Mouse (Mus musculus): ENCODE results near the gene Slc22a15. TPM values are rescaled to one million over a fixed set of nuclear protein-coding genes. Genes with fewer than 3 reads are reported as not detected.
A peak's percentile ranks its signal among the peaks of the same experiment; 100 is the strongest.

Slc22a15 gene
- polyA plus RNA-seq, 1 experiment from 2014 or later: 7.2 TPM

GRCm38 (mm10) chr3:101940418-101940817 is 16.2 kb upstream of the Slc22a15 start:
- H3K9ac ChIP-seq: no peak overlapping the region
- no peaks in the 10 kb centered on the region for H3K27me3 ChIP-seq
- H3K9me3 ChIP-seq (replicated peaks): no peaks in the 10 kb centered on the region
- H3K4me2 ChIP-seq (replicated peaks): no peak overlapping the region
- H3K4me1 ChIP-seq: no peaks in the 10 kb centered on the region
- H3K4me3 ChIP-seq (replicated peaks): no peak overlapping the region
- H3K27ac ChIP-seq (replicated peaks): no peak overlapping the region
- ATAC-seq (ENCODE audit: insufficient number of reproducible peaks, low FRiP score, low TSS enrichment, low read depth): no peak
- WGBS: 71% methylated on average over 4 of the region's 4 CpGs
- H3K36me3 ChIP-seq: no peaks in the 10 kb centered on the region

- no peak for ATAC-seq (ENCODE audit: insufficient number of reproducible peaks, low FRiP score, low TSS enrichment, low read depth)
- Histone ChIP-seq H3K27me3 (no peaks in the 10 kb centered on the region), H3K4me3 (replicated peaks) (no peak overlapping the region), H3K27ac (replicated peaks) (no peak overlapping the region), H3K9me3 (replicated peaks) (no peaks in the 10 kb centered on the region), H3K9ac (no peak overlapping the region), H3K36me3 (no peaks in the 10 kb centered on the region), H3K4me2 (replicated peaks) (no peak overlapping the region), H3K4me1 (no peaks in the 10 kb centered on the region)
- 79% methylated on average over 3 of the region's 3 CpGs for WGBS
These were observed 15.6 kb upstream of the Slc22a15 start for GRCm38 (mm10) chr3:101939865-101940264.

GRCm38 (mm10) chr3:101939152-101939551 is 14.9 kb upstream of the Slc22a15 start:
- H3K27me3 ChIP-seq: no peaks in the 10 kb centered on the region
- H3K9ac ChIP-seq: no peak overlapping the region
- WGBS: 55% methylated on average over 7 of the region's 7 CpGs
- no peaks in the 10 kb centered on the region for H3K4me1 ChIP-seq
- H3K4me2 ChIP-seq (replicated peaks): no peak overlapping the region
- no peak overlapping the region for H3K4me3 ChIP-seq (replicated peaks)
- H3K36me3 ChIP-seq: no peaks in the 10 kb centered on the region
- H3K27ac ChIP-seq (replicated peaks): no peak overlapping the region
- H3K9me3 ChIP-seq (replicated peaks): no peaks in the 10 kb centered on the region
- ATAC-seq (ENCODE audit: insufficient number of reproducible peaks, low FRiP score, low TSS enrichment, low read depth): peak; percentile 47; the same call in 1 of the 2 replicates

GRCm38 (mm10) chr3:101936369-101936768 is 12.1 kb upstream of the Slc22a15 start:
- H3K9ac ChIP-seq: no peak overlapping the region
- ATAC-seq (ENCODE audit: insufficient number of reproducible peaks, low FRiP score, low TSS enrichment, low read depth): no peak
- H3K4me2 ChIP-seq (replicated peaks): no peak overlapping the region
- no peaks in the 10 kb centered on the region for H3K4me1 ChIP-seq
- no peak overlapping the region for H3K4me3 ChIP-seq (replicated peaks)
- H3K36me3 ChIP-seq: no peaks in the 10 kb centered on the region
- no peaks in the 10 kb centered on the region for H3K9me3 ChIP-seq (replicated peaks)
- 84% methylated on average over 3 of the region's 3 CpGs for WGBS
- no peaks in the 10 kb centered on the region for H3K27me3 ChIP-seq
- H3K27ac ChIP-seq (replicated peaks): no peak overlapping the region

- H3K4me2 ChIP-seq (replicated peaks): no peak overlapping the region
- no peak overlapping the region for H3K4me3 ChIP-seq (replicated peaks)
- H3K9ac ChIP-seq: no peak overlapping the region
- 95% methylated on average over 2 of the region's 2 CpGs for WGBS
- no peak for ATAC-seq (ENCODE audit: insufficient number of reproducible peaks, low FRiP score, low TSS enrichment, low read depth)
- no peaks in the 10 kb centered on the region for H3K27me3 ChIP-seq
- H3K9me3 ChIP-seq (replicated peaks): no peaks in the 10 kb centered on the region
- no peak overlapping the region for H3K27ac ChIP-seq (replicated peaks)
- no peaks in the 10 kb centered on the region for H3K4me1 ChIP-seq
- no peaks in the 10 kb centered on the region for H3K36me3 ChIP-seq
These were observed 9.6 kb upstream of the Slc22a15 start for GRCm38 (mm10) chr3:101933820-101934219.

GRCm38 (mm10) chr3:101929105-101929876 is 5.0 kb upstream of the Slc22a15 start:
- WGBS: 37% methylated on average over 4 of the region's 4 CpGs
- Histone ChIP-seq H3K9me3 (replicated peaks) (no peaks in the 10 kb centered on the region), H3K4me1 (peaks cover 6% of the 10 kb centered on the region; the same call in 1 of the 2 replicates), H3K27me3 (no peaks in the 10 kb centered on the region), H3K4me2 (replicated peaks) (no peak overlapping the region), H3K27ac (replicated peaks) (no peak overlapping the region), H3K36me3 (no peaks in the 10 kb centered on the region), H3K4me3 (replicated peaks) (no peak overlapping the region), H3K9ac (no peak overlapping the region)
- 0 out of 2 replicates have a peak, but pooled peaks have one; percentile 31 for ATAC-seq (ENCODE audit: insufficient number of reproducible peaks, low FRiP score, low TSS enrichment, low read depth)

GRCm38 (mm10) chr3:101926636-101927035 is 2.4 kb upstream of the Slc22a15 start:
- H3K36me3 ChIP-seq: no peaks in the 10 kb centered on the region
- H3K4me1 ChIP-seq: peaks cover 17% of the 10 kb centered on the region
- H3K4me2 ChIP-seq (replicated peaks): no peak overlapping the region
- no peaks in the 10 kb centered on the region for H3K9me3 ChIP-seq (replicated peaks)
- ATAC-seq (ENCODE audit: insufficient number of reproducible peaks, low FRiP score, low TSS enrichment, low read depth): no peak
- no peak overlapping the region for H3K9ac ChIP-seq
- H3K27ac ChIP-seq (replicated peaks): no peak overlapping the region
- H3K4me3 ChIP-seq (replicated peaks): no peak overlapping the region
- no peaks in the 10 kb centered on the region for H3K27me3 ChIP-seq

- Histone ChIP-seq H3K36me3 (no peaks in the 10 kb centered on the region), H3K27ac (replicated peaks) (no peak overlapping the region), H3K9me3 (replicated peaks) (no peaks in the 10 kb centered on the region), H3K9ac (no peak overlapping the region), H3K27me3 (no peaks in the 10 kb centered on the region), H3K4me1 (peaks cover 17% of the 10 kb centered on the region), H3K4me2 (replicated peaks) (no peak overlapping the region), H3K4me3 (replicated peaks) (no peak overlapping the region)
- 68% methylated on average over 1 of the region's 1 CpGs for WGBS
- ATAC-seq (ENCODE audit: insufficient number of reproducible peaks, low FRiP score, low TSS enrichment, low read depth): no peak
These were observed 1.4 kb upstream of the Slc22a15 start for GRCm38 (mm10) chr3:101925663-101926062.

- no peak for ATAC-seq (ENCODE audit: insufficient number of reproducible peaks, low FRiP score, low TSS enrichment, low read depth)
- Histone ChIP-seq H3K4me1 (peaks cover 17% of the 10 kb centered on the region), H3K27ac (replicated peaks) (no peak overlapping the region), H3K27me3 (no peaks in the 10 kb centered on the region), H3K9me3 (replicated peaks) (no peaks in the 10 kb centered on the region), H3K36me3 (no peaks in the 10 kb centered on the region), H3K4me3 (replicated peaks) (no peak overlapping the region), H3K9ac (no peak overlapping the region), H3K4me2 (replicated peaks) (no peak overlapping the region)
- WGBS: 85% methylated on average over 7 of the region's 7 CpGs
These were observed 1.9 kb downstream of the Slc22a15 start for GRCm38 (mm10) chr3:101922366-101922765.

GRCm38 (mm10) chr3:101918526-101918925 is 5.7 kb downstream of the Slc22a15 start:
- peaks cover 8% of the 10 kb centered on the region for H3K4me1 ChIP-seq
- no peak overlapping the region for H3K4me2 ChIP-seq (replicated peaks)
- H3K27ac ChIP-seq (replicated peaks): no peak overlapping the region
- H3K9me3 ChIP-seq (replicated peaks): no peaks in the 10 kb centered on the region
- H3K9ac ChIP-seq: no peak overlapping the region
- 91% methylated on average over 3 of the region's 3 CpGs for WGBS
- ATAC-seq (ENCODE audit: insufficient number of reproducible peaks, low FRiP score, low TSS enrichment, low read depth): no peak
- H3K4me3 ChIP-seq (replicated peaks): no peak overlapping the region
- peaks cover 5% of the 10 kb centered on the region; the same call in 1 of the 2 replicates for H3K36me3 ChIP-seq
- H3K27me3 ChIP-seq: no peaks in the 10 kb centered on the region

- Histone ChIP-seq H3K36me3 (peaks cover 9% of the 10 kb centered on the region), H3K27ac (replicated peaks) (no peak overlapping the region), H3K27me3 (no peaks in the 10 kb centered on the region), H3K9ac (no peak overlapping the region), H3K4me3 (replicated peaks) (no peak overlapping the region), H3K9me3 (replicated peaks) (no peaks in the 10 kb centered on the region), H3K4me2 (replicated peaks) (no peak overlapping the region), H3K4me1 (no peaks in the 10 kb centered on the region; the same call in 1 of the 2 replicates)
- 22% methylated on average over 3 of the region's 3 CpGs for WGBS
- ATAC-seq (ENCODE audit: insufficient number of reproducible peaks, low FRiP score, low TSS enrichment, low read depth): no peak
These were observed 6.6 kb downstream of the Slc22a15 start for GRCm38 (mm10) chr3:101917665-101918064.

- Histone ChIP-seq H3K4me2 (replicated peaks) (no peak overlapping the region), H3K4me1 (no peaks in the 10 kb centered on the region; the same call in 1 of the 2 replicates), H3K9ac (no peak overlapping the region), H3K27me3 (no peaks in the 10 kb centered on the region), H3K4me3 (replicated peaks) (no peak overlapping the region), H3K36me3 (peaks cover 9% of the 10 kb centered on the region), H3K9me3 (replicated peaks) (no peaks in the 10 kb centered on the region), H3K27ac (replicated peaks) (no peak overlapping the region)
- WGBS: 62% methylated on average over 5 of the region's 5 CpGs
- ATAC-seq (ENCODE audit: insufficient number of reproducible peaks, low FRiP score, low TSS enrichment, low read depth): no peak
These were observed 7.7 kb downstream of the Slc22a15 start for GRCm38 (mm10) chr3:101916525-101916924.
